In the genomic region with DNA sequence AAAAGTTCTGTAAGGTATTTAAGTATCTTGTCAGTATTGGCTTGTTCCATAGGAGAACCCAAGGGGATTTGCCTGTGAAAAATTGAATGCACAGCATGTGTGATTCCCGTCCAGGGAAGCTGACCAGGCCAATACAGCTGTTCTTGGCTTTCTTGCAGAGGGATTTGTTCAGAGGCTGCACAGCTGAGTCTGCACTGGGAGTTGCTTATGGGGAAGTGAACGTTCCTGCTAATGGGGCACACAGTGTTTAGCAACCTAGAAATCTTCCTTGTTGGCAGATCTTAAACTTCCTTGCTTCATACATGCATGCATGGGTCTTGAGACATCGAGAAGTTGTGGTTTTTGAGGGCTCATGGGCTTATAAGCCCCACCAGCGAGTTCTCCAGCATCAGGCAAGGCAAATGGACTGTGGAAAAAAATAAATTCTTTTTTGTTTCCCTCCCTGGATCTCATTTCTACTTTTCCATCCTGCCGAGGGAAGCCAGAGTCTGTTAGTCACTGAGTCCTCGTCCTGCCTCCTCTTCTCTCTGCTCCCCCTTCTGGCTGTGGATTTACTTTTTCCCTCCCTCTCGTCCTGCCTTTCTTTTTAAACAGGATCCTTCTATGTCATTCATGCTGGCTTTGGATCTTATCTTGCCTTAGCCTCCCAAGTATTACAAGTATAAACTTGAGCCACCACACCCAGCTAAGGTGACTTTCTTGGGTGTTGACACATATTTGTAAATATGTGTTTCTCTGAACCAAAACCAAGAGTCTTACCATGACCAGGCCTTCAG, we compare ENCODE assay signal across 8 mouse cellular contexts. TPM values are rescaled to one million over a fixed set of nuclear protein-coding genes. Genes with fewer than 3 reads are reported as not detected.
DNase-seq lines count a peak whose midpoint lies in the region; ATAC-seq and TF ChIP-seq lines count a peak whose summit lies in the region.

No protein-coding gene starts in this region.

- no peaks in the 10 kb centered on the region for H3K36me3 ChIP-seq in embryonic facial prominence, embryonic 11.5 days (replicated peaks; ENCODE audit: control insufficient read depth, insufficient read depth, low read depth, low read length)
- H3K36me3 ChIP-seq in embryonic facial prominence, embryonic 10.5 days (replicated peaks), result peaks cover 2% of the 10 kb centered on the region; the same call in 1 of the 2 replicates
- no peaks in the 10 kb centered on the region; the same call in 1 of the 2 replicates for H3K36me3 ChIP-seq in liver, embryonic 11.5 days (ENCODE audit: control insufficient read depth, insufficient read depth, low read length)
- no peaks in the 10 kb centered on the region for H3K36me3 ChIP-seq in liver, embryonic 12.5 days
- no peaks in the 10 kb centered on the region; the same call in 1 of the 2 replicates for H3K36me3 ChIP-seq in intestine, postnatal 0 days (ENCODE audit: control insufficient read depth, insufficient read depth)
- H3K36me3 ChIP-seq in myocyte (ENCODE audit: control insufficient read depth, insufficient read depth), result no peaks in the 10 kb centered on the region

- H3K9me3 ChIP-seq in embryonic facial prominence, embryonic 11.5 days (replicated peaks; ENCODE audit: control insufficient read depth, low read length), result no peaks in the 10 kb centered on the region
- 0 out of 2 replicates have a peak, but pooled peaks cover 3% of the 10 kb centered on the region for H3K9me3 ChIP-seq in embryonic facial prominence, embryonic 10.5 days
- H3K9me3 ChIP-seq in liver, embryonic 11.5 days (ENCODE audit: control insufficient read depth, low read length), result no peaks in the 10 kb centered on the region
- H3K9me3 ChIP-seq in liver, embryonic 12.5 days (replicated peaks), result no peaks in the 10 kb centered on the region
- no peaks in the 10 kb centered on the region for H3K9me3 ChIP-seq in intestine, postnatal 0 days (ENCODE audit: control insufficient read depth)

- no peak overlapping the region for H3ac ChIP-seq in myocyte (ENCODE audit: control insufficient read depth, insufficient read length)

- no peak overlapping the region for H3K4me2 ChIP-seq in embryonic facial prominence, embryonic 11.5 days (ENCODE audit: low read depth, low read length)
- H3K4me2 ChIP-seq in liver, embryonic 11.5 days, result no peak overlapping the region
- no peak overlapping the region for H3K4me2 ChIP-seq in liver, embryonic 12.5 days
- no peak overlapping the region for H3K4me2 ChIP-seq in intestine, postnatal 0 days (replicated peaks; ENCODE audit: low read depth)
- H3K4me2 ChIP-seq in myocyte (ENCODE audit: low read depth), result peak overlapping the region; percentile 47

- TF ChIP-seq POLR2A in myocyte (IDR thresholded peaks at IDR 0.05; ENCODE audit: insufficient read length, low read depth), result no peak

- peak; percentile 19 for DNase-seq in embryonic facial prominence, embryonic 11.5 days (ENCODE audit: low spot score)
- no peak for DNase-seq in embryonic facial prominence, embryonic 10.5 days (ENCODE audit: low spot score)
- DNase-seq in liver, embryonic 11.5 days (ENCODE audit: low spot score), result no peak
- DNase-seq in adrenal gland, adult 18-20 months (ENCODE audit: low spot score in 2 of 2), result no peak

- WGBS in embryonic facial prominence, embryonic 11.5 days, result 41% methylated on average over 7 of the region's 7 CpGs
- WGBS in embryonic facial prominence, embryonic 10.5 days, result 44% methylated on average over 7 of the region's 7 CpGs
- WGBS in liver, embryonic 11.5 days, result 34% methylated on average over 7 of the region's 7 CpGs
- WGBS in liver, embryonic 12.5 days (ENCODE audit: insufficient replicate concordance), result 26% methylated on average over 7 of the region's 7 CpGs
- WGBS in intestine, postnatal 0 days, result 50% methylated on average over 7 of the region's 7 CpGs

- no peak for ATAC-seq in embryonic facial prominence, embryonic 11.5 days (replicated peaks; ENCODE audit: insufficient number of reproducible peaks, low FRiP score, low TSS enrichment, low read depth)
- no peak for ATAC-seq in liver, embryonic 11.5 days (replicated peaks; ENCODE audit: low FRiP score)
- no peak for ATAC-seq in liver, embryonic 12.5 days
- ATAC-seq in intestine, postnatal 0 days, result no peak
- no peak for ATAC-seq in CD4-positive, CD25-positive, alpha-beta regulatory T cell, adult 4 months

- no peak overlapping the region for H3K4me3 ChIP-seq in embryonic facial prominence, embryonic 11.5 days (ENCODE audit: low read depth, low read length)
- H3K4me3 ChIP-seq in embryonic facial prominence, embryonic 10.5 days, result no peak overlapping the region
- no peak overlapping the region for H3K4me3 ChIP-seq in liver, embryonic 11.5 days (ENCODE audit: low read depth, low read length)
- H3K4me3 ChIP-seq in liver, embryonic 12.5 days, result no peak overlapping the region
- no peak overlapping the region for H3K4me3 ChIP-seq in intestine, postnatal 0 days (ENCODE audit: low read depth, low read length)
- H3K4me3 ChIP-seq in myocyte, result no peak overlapping the region

- H3K27me3 ChIP-seq in embryonic facial prominence, embryonic 11.5 days (ENCODE audit: control insufficient read depth, insufficient read depth, low read length), result no peaks in the 10 kb centered on the region
- H3K27me3 ChIP-seq in embryonic facial prominence, embryonic 10.5 days (replicated peaks; ENCODE audit: low read depth, poor library complexity, severe bottlenecking), result no peaks in the 10 kb centered on the region
- no peaks in the 10 kb centered on the region for H3K27me3 ChIP-seq in liver, embryonic 11.5 days (replicated peaks; ENCODE audit: control insufficient read depth, insufficient read depth, low read length)
- H3K27me3 ChIP-seq in liver, embryonic 12.5 days (replicated peaks), result no peaks in the 10 kb centered on the region
- no peaks in the 10 kb centered on the region for H3K27me3 ChIP-seq in intestine, postnatal 0 days (replicated peaks; ENCODE audit: control insufficient read depth, insufficient read depth, low read length)
- no peaks in the 10 kb centered on the region for H3K27me3 ChIP-seq in myocyte (ENCODE audit: control insufficient read depth, insufficient read depth, insufficient read length)

- H3K79me2 ChIP-seq in myocyte (ENCODE audit: control insufficient read depth, insufficient read depth), result no peaks in the 10 kb centered on the region

- no peak overlapping the region for H3K27ac ChIP-seq in embryonic facial prominence, embryonic 11.5 days (replicated peaks; ENCODE audit: low read depth, low read length)
- no peak overlapping the region for H3K27ac ChIP-seq in embryonic facial prominence, embryonic 10.5 days (replicated peaks)
- peak overlapping the region; percentile 25; the same call in 1 of the 2 replicates for H3K27ac ChIP-seq in liver, embryonic 11.5 days (ENCODE audit: low read depth, low read length)
- H3K27ac ChIP-seq in liver, embryonic 12.5 days, result no peak overlapping the region
- no peak overlapping the region for H3K27ac ChIP-seq in intestine, postnatal 0 days (ENCODE audit: low read depth, low read length)

- no peaks in the 10 kb centered on the region for H3K4me1 ChIP-seq in embryonic facial prominence, embryonic 11.5 days (ENCODE audit: control insufficient read depth, insufficient read depth, low read length)
- H3K4me1 ChIP-seq in embryonic facial prominence, embryonic 10.5 days, result peaks cover 8% of the 10 kb centered on the region; the same call in 1 of the 2 replicates
- H3K4me1 ChIP-seq in liver, embryonic 11.5 days (replicated peaks; ENCODE audit: control insufficient read depth, insufficient read depth, low read length), result no peaks in the 10 kb centered on the region; the same call in 1 of the 2 replicates
- peaks cover 9% of the 10 kb centered on the region; the same call in 1 of the 2 replicates for H3K4me1 ChIP-seq in liver, embryonic 12.5 days
- no peaks in the 10 kb centered on the region for H3K4me1 ChIP-seq in intestine, postnatal 0 days (replicated peaks; ENCODE audit: control insufficient read depth, insufficient read depth, low read length)

- no peak overlapping the region for H3K9ac ChIP-seq in embryonic facial prominence, embryonic 11.5 days (replicated peaks; ENCODE audit: low read length)
- H3K9ac ChIP-seq in liver, embryonic 11.5 days (ENCODE audit: low read depth, low read length), result peak overlapping the region; percentile 37; the same call in 1 of the 2 replicates
- H3K9ac ChIP-seq in liver, embryonic 12.5 days, result no peak overlapping the region
- H3K9ac ChIP-seq in intestine, postnatal 0 days (ENCODE audit: low read depth, low read length), result no peak overlapping the region

- peak; percentile 32; the same call in 1 of the 2 replicates for TF ChIP-seq CTCF in intestine, postnatal 0 days (IDR thresholded peaks at IDR 0.05; ENCODE audit: low read depth)

RNA-seq across cellular contexts. Expression of a gene that starts 19.3 kb away (rescaled TPM):
- 36.1 and 39.0 TPM in 2 replicates for polyA plus RNA-seq in embryonic facial prominence, embryonic 11.5 days (2014; fragmentation: Nextera tagmentation; extraction: Ambion mirVana)
- polyA plus RNA-seq in embryonic facial prominence, embryonic 10.5 days (2016; fragmentation: Nextera tagmentation; extraction: Ambion mirVana), result 39.7 and 41.7 TPM in 2 replicates
- 33.0 and 34.2 TPM in 2 replicates for polyA plus RNA-seq in liver, embryonic 11.5 days (2014; fragmentation: Nextera tagmentation; extraction: Ambion mirVana)
- 20.8 and 22.9 TPM in 2 replicates for polyA plus RNA-seq in liver, embryonic 12.5 days (2016; fragmentation: Nextera tagmentation; extraction: Ambion mirVana)
- 13.3 and 14.7 TPM in 2 replicates for polyA plus RNA-seq in intestine, postnatal 0 days (2015; fragmentation: Nextera tagmentation; extraction: Ambion mirVana)
- 15.4 TPM for polyA plus RNA-seq in myocyte (2012; fragmentation: generic; extraction: Trizol)
- 10 to 100 TPM; 30.7 to 43.6 TPM for polyA plus RNA-seq in CD4-positive, CD25-positive, alpha-beta regulatory T cell, adult 4 months (2017; shearing (Covaris generic))
- 10 to 100 TPM; 13.5 to 14.9 TPM for total RNA-seq in adrenal gland, adult 18-20 months (2021)

RNA-seq across cellular contexts. Expression of a gene that starts 19.4 kb away (rescaled TPM):
- 13.9 and 17.7 TPM in 2 replicates for polyA plus RNA-seq in embryonic facial prominence, embryonic 11.5 days (2014; fragmentation: Nextera tagmentation; extraction: Ambion mirVana)
- polyA plus RNA-seq in embryonic facial prominence, embryonic 10.5 days (2016; fragmentation: Nextera tagmentation; extraction: Ambion mirVana), result 27.4 and 32.6 TPM in 2 replicates
- 9.3 and 11.1 TPM in 2 replicates for polyA plus RNA-seq in liver, embryonic 11.5 days (2014; fragmentation: Nextera tagmentation; extraction: Ambion mirVana)
- polyA plus RNA-seq in liver, embryonic 12.5 days (2016; fragmentation: Nextera tagmentation; extraction: Ambion mirVana), result 4.8 and 6.2 TPM in 2 replicates
- polyA plus RNA-seq in intestine, postnatal 0 days (2015; fragmentation: Nextera tagmentation; extraction: Ambion mirVana), result 2.6 and 2.9 TPM in 2 replicates
- 3.4 TPM for polyA plus RNA-seq in myocyte (2012; fragmentation: generic; extraction: Trizol)
- 10 to 100 TPM; 13.9 to 17.5 TPM for polyA plus RNA-seq in CD4-positive, CD25-positive, alpha-beta regulatory T cell, adult 4 months (2017; shearing (Covaris generic))
- 1 to 10 TPM; 2.0 to 2.9 TPM for total RNA-seq in adrenal gland, adult 18-20 months (2021)

RNA-seq across cellular contexts. Expression of a gene that starts 33.3 kb away (rescaled TPM):
- polyA plus RNA-seq in embryonic facial prominence, embryonic 11.5 days (2014; fragmentation: Nextera tagmentation; extraction: Ambion mirVana), result 1.2 and 1.7 TPM in 2 replicates
- 2.3 TPM in 2 replicates for polyA plus RNA-seq in embryonic facial prominence, embryonic 10.5 days (2016; fragmentation: Nextera tagmentation; extraction: Ambion mirVana)
- polyA plus RNA-seq in liver, embryonic 11.5 days (2014; fragmentation: Nextera tagmentation; extraction: Ambion mirVana), result 1.2 and 1.4 TPM in 2 replicates
- 0.49 and 0.75 TPM in 2 replicates for polyA plus RNA-seq in liver, embryonic 12.5 days (2016; fragmentation: Nextera tagmentation; extraction: Ambion mirVana)
- 0.51 and 0.99 TPM in 2 replicates for polyA plus RNA-seq in intestine, postnatal 0 days (2015; fragmentation: Nextera tagmentation; extraction: Ambion mirVana)
- 1.5 TPM for polyA plus RNA-seq in myocyte (2012; fragmentation: generic; extraction: Trizol)
- polyA plus RNA-seq in CD4-positive, CD25-positive, alpha-beta regulatory T cell, adult 4 months (2017; shearing (Covaris generic)), result under 1 TPM in 1 of 2 experiments, not detected in 1; 0.52 TPM
- total RNA-seq in adrenal gland, adult 18-20 months (2021), result 1 to 10 TPM; 1.8 to 4.7 TPM
